Mouse (Mus musculus) splenic B cell, adult 2 months (primary cell): ENCODE data around the gene Tubb1.

Experiments
- DNase-seq: peaks from one replicate; pipeline ENCODE4 v3.0.0-alpha.2; 2011; ENCODE audit warnings: low read depth, low spot score
- H3K27me3 ChIP-seq: 2 replicates; pipeline ENCODE4 v1.6.1; 2012; ENCODE audit warnings: mild to moderate bottlenecking, low read length, moderate library complexity, mixed read lengths; ENCODE audit not compliant: control insufficient read depth, poor library complexity, insufficient read depth, severe bottlenecking
- H3K36me3 ChIP-seq: 2 replicates; pipeline ENCODE4 v1.6.1; 2012; ENCODE audit warnings: mild to moderate bottlenecking, low read length, moderate library complexity, mixed read lengths; ENCODE audit not compliant: control insufficient read depth, poor library complexity, insufficient read depth, severe bottlenecking

Tubb1 gene

DNA sequence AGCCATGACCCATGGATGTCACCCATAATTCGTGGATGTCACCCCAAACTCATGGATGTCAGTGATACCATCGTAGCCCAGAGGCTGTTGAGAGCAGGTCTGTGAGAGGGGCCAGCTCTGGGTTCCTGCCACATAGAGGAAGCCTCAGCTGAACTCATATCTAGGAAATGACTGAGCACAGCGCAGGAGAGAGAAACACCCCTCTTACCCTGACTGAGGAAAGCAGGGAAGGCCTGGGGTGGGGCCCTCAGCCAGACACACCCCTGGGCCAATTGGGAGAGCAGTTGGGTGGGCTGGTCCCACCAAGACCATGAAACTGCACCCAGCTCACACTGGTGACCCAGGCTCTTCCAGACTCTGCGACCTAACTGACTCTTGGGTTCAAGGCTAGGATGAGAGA lies at the start of gene Tubb1:
Gene Tubb1, plus strand, starts transcription at position 343 of the 400 bp plus-strand sequence.
- DNase-seq, result no peak
- H3K36me3 ChIP-seq, result no peaks in the 10 kb centered on the region
- no peaks in the 10 kb centered on the region for H3K27me3 ChIP-seq

- no peak for DNase-seq
- Histone ChIP-seq H3K36me3 (no peaks in the 10 kb centered on the region), H3K27me3 (no peaks in the 10 kb centered on the region)
These were observed 40.3 kb upstream of the Tubb1 start for GRCm38 (mm10) chr2:174410222-174410621.

DNA sequence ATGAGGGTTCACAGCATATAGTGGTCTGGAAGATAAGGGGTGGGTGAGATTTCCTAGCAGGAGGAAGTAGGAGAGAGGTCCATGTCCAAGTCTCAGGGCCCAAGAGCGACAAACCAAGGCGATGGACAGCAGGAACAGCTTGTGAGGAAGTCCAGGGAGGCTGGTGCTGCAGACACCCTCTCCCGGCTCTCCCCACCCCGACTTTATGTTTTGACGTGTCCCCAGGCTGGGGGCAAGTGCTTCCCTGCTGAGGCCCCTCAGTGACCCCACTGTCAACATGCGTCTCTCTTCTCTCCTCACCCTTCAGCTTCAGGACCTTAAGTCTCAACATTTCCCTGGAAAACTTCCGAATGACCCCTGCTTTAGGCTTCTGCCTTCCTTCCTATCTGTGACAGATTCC lies 37.4 kb upstream of the Tubb1 start:
- no peaks in the 10 kb centered on the region for H3K36me3 ChIP-seq

DNA sequence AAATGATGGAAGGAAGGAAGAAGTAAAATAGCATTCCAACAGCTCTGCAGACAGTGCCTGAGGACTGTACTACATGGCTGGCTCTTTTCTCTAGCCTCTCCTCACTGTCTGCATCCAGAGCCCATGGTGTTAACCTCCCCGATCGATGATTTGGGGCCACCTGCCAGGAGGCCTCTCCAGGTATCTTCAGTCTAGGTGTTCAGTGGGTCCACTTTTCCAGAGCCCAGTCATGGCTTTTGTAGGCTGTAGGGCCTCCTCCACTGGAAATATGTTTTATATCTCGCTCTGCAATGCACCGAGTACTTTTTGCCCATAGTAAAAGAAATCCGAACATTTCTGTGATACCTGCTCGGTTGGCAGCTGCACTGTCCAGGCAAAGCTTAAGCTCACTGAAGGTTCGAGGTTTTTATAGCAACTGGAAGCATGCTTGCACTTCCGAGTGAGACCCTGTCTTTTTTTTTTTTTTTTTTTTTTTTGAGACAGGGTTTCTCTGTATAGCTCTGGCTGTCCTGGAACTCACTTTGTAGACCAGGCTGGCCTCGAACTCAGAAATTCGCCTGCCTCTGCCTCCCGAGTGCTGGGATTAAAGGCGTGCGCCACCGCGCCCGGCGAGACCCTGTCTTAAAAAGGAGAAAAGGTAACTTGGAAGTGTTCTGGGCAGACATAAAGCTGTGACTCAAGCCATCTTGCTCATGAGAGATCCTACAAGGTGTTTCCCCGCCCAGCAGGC lies 35.3 kb upstream of the Tubb1 start:
- H3K36me3 ChIP-seq, result peaks cover under 1% of the 10 kb centered on the region; the same call in 1 of the 2 replicates
- no peak for DNase-seq
- no peaks in the 10 kb centered on the region for H3K27me3 ChIP-seq

More for the DNA sequence above, 37.4 kb upstream of the Tubb1 start:
- no peak for DNase-seq
- H3K27me3 ChIP-seq, result no peaks in the 10 kb centered on the region

- DNase-seq, result peak; percentile 99
- Histone ChIP-seq H3K27me3 (no peaks in the 10 kb centered on the region), H3K36me3 (peaks cover 3% of the 10 kb centered on the region; the same call in 1 of the 2 replicates)
These were observed 34.7 kb upstream of the Tubb1 start, which contains the start of gene Nelfcd for GRCm38 (mm10) chr2:174415731-174416310. TSS of gene Nelfcd (plus strand) at chr2:174415804.

GRCm38 (mm10) chr2:174421107-174421506 lies 29.4 kb upstream of the Tubb1 start:
- no peak for DNase-seq
- no peaks in the 10 kb centered on the region for H3K27me3 ChIP-seq
- H3K36me3 ChIP-seq, result peaks cover 8% of the 10 kb centered on the region

- DNase-seq, result no peak
- peaks cover 17% of the 10 kb centered on the region for H3K36me3 ChIP-seq
- H3K27me3 ChIP-seq, result no peaks in the 10 kb centered on the region
These were observed 26.0 kb upstream of the Tubb1 start for GRCm38 (mm10) chr2:174424301-174425085.

- peaks cover 16% of the 10 kb centered on the region for H3K36me3 ChIP-seq
- H3K27me3 ChIP-seq, result no peaks in the 10 kb centered on the region
These were observed 23.6 kb upstream of the Tubb1 start for GRCm38 (mm10) chr2:174426856-174427255.

GRCm38 (mm10) chr2:174428076-174428835 lies 22.2 kb upstream of the Tubb1 start:
- H3K27me3 ChIP-seq, result no peaks in the 10 kb centered on the region
- DNase-seq, result no peak

More at GRCm38 (mm10) chr2:174426856-174427255, 23.6 kb upstream of the Tubb1 start:
- DNase-seq, result no peak

DNA sequence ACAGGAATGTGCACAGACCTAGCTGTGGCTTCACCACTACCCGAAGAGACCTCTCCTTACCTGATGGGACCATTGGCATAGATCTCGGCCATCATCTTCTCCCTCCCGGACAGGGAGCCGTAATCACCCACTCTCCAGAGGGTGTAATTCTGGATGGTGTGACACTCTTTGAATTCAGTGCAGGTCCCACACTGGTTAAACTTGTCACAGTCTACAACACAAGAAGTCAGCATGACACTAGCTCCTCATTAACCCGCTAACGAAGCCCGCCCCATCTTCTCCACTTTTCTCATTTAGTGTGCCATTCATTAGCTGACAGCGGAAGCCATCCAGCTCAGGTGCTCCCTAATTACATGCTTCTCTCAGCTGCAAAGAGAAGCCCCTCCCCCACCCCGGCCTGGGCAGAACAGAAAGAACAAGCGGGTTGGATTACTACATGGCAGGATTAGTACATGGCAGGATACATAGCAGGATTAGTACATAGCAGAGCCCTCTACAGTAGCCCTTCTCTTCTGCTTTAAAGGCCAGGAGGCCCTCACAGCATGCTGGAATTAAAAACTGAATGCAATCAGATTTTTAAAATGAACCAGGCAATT lies 21.4 kb upstream of the Tubb1 start:
- Histone ChIP-seq H3K36me3 (peaks cover 28% of the 10 kb centered on the region), H3K27me3 (no peaks in the 10 kb centered on the region)
- no peak for DNase-seq

More at GRCm38 (mm10) chr2:174428076-174428835, 22.2 kb upstream of the Tubb1 start:
- peaks cover 24% of the 10 kb centered on the region for H3K36me3 ChIP-seq

GRCm38 (mm10) chr2:174434943-174435342 lies 15.6 kb upstream of the Tubb1 start:
- H3K36me3 ChIP-seq, result peaks cover 18% of the 10 kb centered on the region
- no peak for DNase-seq
- no peaks in the 10 kb centered on the region for H3K27me3 ChIP-seq

DNA sequence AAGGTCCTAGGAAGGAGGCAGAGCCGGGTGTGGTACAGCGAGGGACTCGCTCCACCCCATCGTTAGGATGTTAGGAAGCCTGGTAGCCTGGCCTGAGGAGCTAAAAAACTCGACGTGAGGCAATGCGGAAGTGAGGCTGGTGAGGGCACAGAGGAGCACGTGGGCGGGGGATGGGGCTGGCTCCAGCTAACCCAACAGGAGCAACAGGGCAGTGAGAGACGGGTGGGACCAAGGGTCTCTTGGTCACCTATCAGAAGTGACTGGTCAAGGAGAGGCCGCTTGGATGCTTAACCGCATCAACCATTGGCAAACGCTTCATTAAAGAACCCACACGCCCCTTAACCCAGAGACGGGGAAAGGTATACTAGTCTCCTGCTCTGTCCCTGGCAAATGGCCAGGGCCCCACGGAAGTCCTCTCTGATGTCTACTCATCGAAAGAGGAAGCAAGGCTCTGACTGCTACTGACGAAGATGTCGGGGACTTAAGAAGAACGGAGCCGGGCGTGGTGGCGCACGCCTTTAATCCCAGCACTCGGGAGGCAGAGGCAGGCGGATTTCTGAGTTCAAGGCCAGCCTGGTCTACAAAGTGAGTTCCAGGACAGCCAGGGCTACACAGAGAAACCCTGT lies 14.3 kb upstream of the Tubb1 start:
- peaks cover 14% of the 10 kb centered on the region for H3K36me3 ChIP-seq
- peak; percentile 93 for DNase-seq
- no peaks in the 10 kb centered on the region for H3K27me3 ChIP-seq

DNA sequence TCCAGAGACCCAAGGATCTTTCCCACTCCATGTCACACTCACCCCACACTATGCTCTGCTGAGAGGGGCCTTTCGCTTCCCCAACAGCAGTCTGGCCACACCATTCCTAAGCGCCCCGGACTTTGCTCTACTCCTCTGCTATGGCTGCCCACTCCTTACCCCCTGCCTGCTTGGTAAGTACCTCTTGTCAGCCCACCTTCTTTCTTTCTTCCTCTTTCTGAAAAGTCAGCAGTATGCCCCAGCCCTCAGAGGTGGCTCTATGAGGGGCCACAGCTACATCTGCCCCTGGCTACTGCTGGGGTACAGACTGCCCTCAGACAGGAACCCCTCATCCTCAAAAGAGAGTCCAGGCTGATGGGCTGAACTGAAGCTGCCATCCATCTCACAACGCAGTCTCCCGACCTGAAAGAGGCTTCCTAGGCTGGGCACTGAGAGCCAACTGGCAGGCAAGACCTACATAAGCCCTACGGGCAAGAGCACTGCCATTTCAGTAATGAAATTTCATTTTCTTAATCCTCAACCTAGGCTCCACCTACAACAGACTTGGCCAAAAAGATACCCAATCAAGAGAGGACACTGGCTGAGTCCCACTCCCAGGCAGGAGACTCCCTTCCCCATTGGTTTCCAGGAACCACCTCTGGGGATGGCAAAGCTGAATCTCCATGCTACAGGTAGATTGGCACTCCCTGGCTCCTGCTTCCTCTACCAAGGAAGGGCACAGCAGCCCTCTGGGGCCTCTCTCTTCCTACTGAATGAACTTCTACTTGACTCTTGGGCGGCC lies 13.4 kb upstream of the Tubb1 start:
- peak; percentile 66 for DNase-seq
- Histone ChIP-seq H3K27me3 (no peaks in the 10 kb centered on the region), H3K36me3 (peaks cover 14% of the 10 kb centered on the region)
